Mouse (Mus musculus): ENCODE measurements at regions not wholly inside any gene's neighbourhood (a gene's known extent, or its start where the extent isn't known, plus 50 kb on each side); places are given as distances from the start of the nearest gene placed in this dataset.

GRCm38 (mm10) chrX:11139971-11140421 lies 159.1 kb upstream of the H2al1a start:
- Histone ChIP-seq H3K4me3 (replicated peaks; ENCODE audit: extremely low read depth, low read depth, low read length) (no peak overlapping the region), H3K4me1 (ENCODE audit: control insufficient read depth, insufficient read depth, low read length) (no peaks in the 10 kb centered on the region)
- peak; percentile 18 for DNase-seq
- TF ChIP-seq CTCF (IDR thresholded peaks at IDR 0.05; ENCODE audit: insufficient read depth, low read length) (no peak), POLR2A (IDR thresholded peaks at IDR 0.05; ENCODE audit: borderline replicate concordance, extremely low read depth, low read depth, low read length) (no peak)
- 62% methylated on average over 8 of the region's 8 CpGs for WGBS

- H3K4me1 ChIP-seq (ENCODE audit: control insufficient read depth, insufficient read depth, low read length): no peaks in the 10 kb centered on the region
- TF ChIP-seq POLR2A (IDR thresholded peaks at IDR 0.05; ENCODE audit: borderline replicate concordance, extremely low read depth, low read depth, low read length) (no peak), CTCF (IDR thresholded peaks at IDR 0.05; ENCODE audit: insufficient read depth, low read length) (0 out of 2 replicates have a peak, but pooled peaks have one; percentile 11)
- DNase-seq: no peak
- 79% methylated on average over 1 of the region's 1 CpGs for WGBS
- H3K4me3 ChIP-seq (replicated peaks; ENCODE audit: extremely low read depth, low read depth, low read length): no peak overlapping the region
These were observed 157.8 kb upstream of the H2al1a start for GRCm38 (mm10) chrX:11141294-11141693.

GRCm38 (mm10) chrX:11158416-11158815 lies 140.6 kb upstream of the H2al1a start:
- no peak for TF ChIP-seq POLR2A (IDR thresholded peaks at IDR 0.05; ENCODE audit: borderline replicate concordance, extremely low read depth, low read depth, low read length)
- no peak for TF ChIP-seq CTCF (IDR thresholded peaks at IDR 0.05; ENCODE audit: insufficient read depth, low read length)
- no peaks in the 10 kb centered on the region for H3K4me1 ChIP-seq (ENCODE audit: control insufficient read depth, insufficient read depth, low read length)
- 65% methylated on average over 2 of the region's 2 CpGs for WGBS

GRCm38 (mm10) chrX:11170416-11170815 lies 128.6 kb upstream of the H2al1a start:
- 74% methylated on average over 3 of the region's 3 CpGs for WGBS
- Histone ChIP-seq H3K4me1 (ENCODE audit: control insufficient read depth, insufficient read depth, low read length) (no peaks in the 10 kb centered on the region), H3K4me3 (replicated peaks; ENCODE audit: extremely low read depth, low read depth, low read length) (no peak overlapping the region)
- TF ChIP-seq CTCF (IDR thresholded peaks at IDR 0.05; ENCODE audit: insufficient read depth, low read length) (no peak), POLR2A (IDR thresholded peaks at IDR 0.05; ENCODE audit: borderline replicate concordance, extremely low read depth, low read depth, low read length) (no peak)
- no peak for DNase-seq

More at GRCm38 (mm10) chrX:11158416-11158815, 140.6 kb upstream of the H2al1a start:
- no peak overlapping the region for H3K4me3 ChIP-seq (replicated peaks; ENCODE audit: extremely low read depth, low read depth, low read length)
- DNase-seq: no peak

GRCm38 (mm10) chrX:11180194-11180816 lies 118.8 kb upstream of the H2al1a start:
- DNase-seq: no peak
- TF ChIP-seq POLR2A (IDR thresholded peaks at IDR 0.05; ENCODE audit: borderline replicate concordance, extremely low read depth, low read depth, low read length) (no peak), CTCF (IDR thresholded peaks at IDR 0.05; ENCODE audit: insufficient read depth, low read length) (no peak)
- 56% methylated on average over 7 of the region's 7 CpGs for WGBS
- Histone ChIP-seq H3K4me1 (ENCODE audit: control insufficient read depth, insufficient read depth, low read length) (no peaks in the 10 kb centered on the region), H3K4me3 (replicated peaks; ENCODE audit: extremely low read depth, low read depth, low read length) (no peak overlapping the region)

- TF ChIP-seq CTCF (IDR thresholded peaks at IDR 0.05; ENCODE audit: insufficient read depth, low read length) (no peak), POLR2A (IDR thresholded peaks at IDR 0.05; ENCODE audit: borderline replicate concordance, extremely low read depth, low read depth, low read length) (no peak)
- H3K4me1 ChIP-seq (ENCODE audit: control insufficient read depth, insufficient read depth, low read length): no peaks in the 10 kb centered on the region
- WGBS: 65% methylated on average over 12 of the region's 12 CpGs
- peak; percentile 9 for DNase-seq
- H3K4me3 ChIP-seq (replicated peaks; ENCODE audit: extremely low read depth, low read depth, low read length): no peak overlapping the region
These were observed 117.2 kb upstream of the H2al1a start for GRCm38 (mm10) chrX:11181855-11182254.

GRCm38 (mm10) chrX:11190851-11191250 lies 108.2 kb upstream of the H2al1a start:
- Histone ChIP-seq H3K4me3 (replicated peaks; ENCODE audit: extremely low read depth, low read depth, low read length) (no peak overlapping the region), H3K4me1 (ENCODE audit: control insufficient read depth, insufficient read depth, low read length) (no peaks in the 10 kb centered on the region)
- TF ChIP-seq CTCF (IDR thresholded peaks at IDR 0.05; ENCODE audit: insufficient read depth, low read length): no peak
- no peak for TF ChIP-seq POLR2A (IDR thresholded peaks at IDR 0.05; ENCODE audit: borderline replicate concordance, extremely low read depth, low read depth, low read length)
- DNase-seq: no peak
- 87% methylated on average over 6 of the region's 6 CpGs for WGBS

- 65% methylated on average over 2 of the region's 2 CpGs for WGBS
These were observed 94.9 kb upstream of the H2al1a start for GRCm38 (mm10) chrX:11204135-11204534.

GRCm38 (mm10) chrX:11209895-11210294 lies 89.2 kb upstream of the H2al1a start:
- 84% methylated on average over 5 of the region's 5 CpGs for WGBS
- no peak for DNase-seq
- no peak overlapping the region for H3K4me3 ChIP-seq (replicated peaks; ENCODE audit: extremely low read depth, low read depth, low read length)
- TF ChIP-seq POLR2A (IDR thresholded peaks at IDR 0.05; ENCODE audit: borderline replicate concordance, extremely low read depth, low read depth, low read length): no peak
- no peak for TF ChIP-seq CTCF (IDR thresholded peaks at IDR 0.05; ENCODE audit: insufficient read depth, low read length)
- H3K4me1 ChIP-seq (ENCODE audit: control insufficient read depth, insufficient read depth, low read length): no peaks in the 10 kb centered on the region

More at GRCm38 (mm10) chrX:11204135-11204534, 94.9 kb upstream of the H2al1a start:
- Histone ChIP-seq H3K4me1 (ENCODE audit: control insufficient read depth, insufficient read depth, low read length) (no peaks in the 10 kb centered on the region), H3K4me3 (replicated peaks; ENCODE audit: extremely low read depth, low read depth, low read length) (no peak overlapping the region)
- DNase-seq: no peak
- TF ChIP-seq POLR2A (IDR thresholded peaks at IDR 0.05; ENCODE audit: borderline replicate concordance, extremely low read depth, low read depth, low read length): no peak
- TF ChIP-seq CTCF (IDR thresholded peaks at IDR 0.05; ENCODE audit: insufficient read depth, low read length): no peak

- no peaks in the 10 kb centered on the region for H3K4me1 ChIP-seq (ENCODE audit: control insufficient read depth, insufficient read depth, low read length)
- 39% methylated on average over 1 of the region's 1 CpGs for WGBS
- no peak for DNase-seq
These were observed 86.2 kb upstream of the H2al1a start for GRCm38 (mm10) chrX:11212811-11213210.

More at GRCm38 (mm10) chrX:11212811-11213210, 86.2 kb upstream of the H2al1a start:
- no peak overlapping the region for H3K4me3 ChIP-seq (replicated peaks; ENCODE audit: extremely low read depth, low read depth, low read length)
- TF ChIP-seq CTCF (IDR thresholded peaks at IDR 0.05; ENCODE audit: insufficient read depth, low read length) (no peak), POLR2A (IDR thresholded peaks at IDR 0.05; ENCODE audit: borderline replicate concordance, extremely low read depth, low read depth, low read length) (no peak)
